Mouse (Mus musculus) CD8-positive naive resting alpha-beta T cell, adult 2 months (primary cell): ENCODE measurements around the gene Olig1.

Experiments used
- DNase-seq, 2 experiments: peaks; one replicate each; pipeline ENCODE4 v3.0.0; 2022; ENCODE audit warnings: low read depth in 2 of 2, low spot score in 2 of 2

The Olig1 gene

GRCm38 (mm10) chr16:91269468-91270211 lies at the start of gene Olig1:
Gene Olig1, plus strand, starts transcription at chr16:91269772.
- no peak for DNase-seq

GRCm38 (mm10) chr16:91222171-91222642 lies 47.4 kb upstream of the Olig1 start:
- DNase-seq = no peak

GRCm38 (mm10) chr16:91222643-91223271 lies 46.8 kb upstream of the Olig1 start:
- no peak for DNase-seq

GRCm38 (mm10) chr16:91223327-91224067 lies 46.1 kb upstream of the Olig1 start:
- DNase-seq = no peak

- DNase-seq = no peak
Observed at GRCm38 (mm10) chr16:91224068-91224402, 45.5 kb upstream of the Olig1 start.

GRCm38 (mm10) chr16:91224481-91225232 lies 44.9 kb upstream of the Olig1 start:
- DNase-seq = no peak

GRCm38 (mm10) chr16:91225233-91226037 lies 44.1 kb upstream of the Olig1 start, which contains the start of gene Olig2:
Gene Olig2, plus strand, starts transcription at chr16:91225457.
- no peak for DNase-seq

GRCm38 (mm10) chr16:91226038-91226882 lies 43.3 kb upstream of the Olig1 start:
- DNase-seq = no peak

GRCm38 (mm10) chr16:91226883-91227759 lies 42.5 kb upstream of the Olig1 start:
- no peak for DNase-seq

GRCm38 (mm10) chr16:91227760-91228043 lies 41.9 kb upstream of the Olig1 start:
- DNase-seq = no peak

- no peak for DNase-seq
Observed at GRCm38 (mm10) chr16:91228238-91229071, 41.1 kb upstream of the Olig1 start.

GRCm38 (mm10) chr16:91229072-91229348 lies 40.6 kb upstream of the Olig1 start:
- DNase-seq = no peak

- no peak for DNase-seq
Observed at GRCm38 (mm10) chr16:91229643-91230042, 39.9 kb upstream of the Olig1 start.

GRCm38 (mm10) chr16:91231781-91232469 lies 37.6 kb upstream of the Olig1 start:
- no peak for DNase-seq

GRCm38 (mm10) chr16:91232470-91233240 lies 36.9 kb upstream of the Olig1 start:
- DNase-seq = no peak

- no peak for DNase-seq
Observed at GRCm38 (mm10) chr16:91233241-91233944, 36.2 kb upstream of the Olig1 start.
